Mouse (Mus musculus) small intestine, adult 2 months (tissue): Measurements from ENCODE around the gene C87499.

Source experiments
- CTCF ChIP-seq: fragments of 200-500 bp; IDR thresholded peaks from 2 replicates; pipeline ENCODE4 v1.5.1; 2012; ENCODE audit warnings: low read depth, mild to moderate bottlenecking, control low read depth, inconsistent platforms, low read length, moderate library complexity, mixed read lengths; ENCODE audit not compliant: insufficient replicate concordance, insufficient read length; ENCODE audit errors: extremely low read depth
- POLR2A ChIP-seq: fragments of 200-500 bp; IDR thresholded peaks from 2 replicates; pipeline ENCODE4 v1.6.1; 2012; ENCODE audit warnings: low read depth, mild to moderate bottlenecking, control low read depth, inconsistent platforms, low read length, moderate library complexity

- TF ChIP-seq POLR2A (no peak), CTCF (no peak)
Measured at GRCm38 (mm10) chr4:88640704-88641076, 6.5 kb upstream of the C87499 start.
